In the genomic region with DNA sequence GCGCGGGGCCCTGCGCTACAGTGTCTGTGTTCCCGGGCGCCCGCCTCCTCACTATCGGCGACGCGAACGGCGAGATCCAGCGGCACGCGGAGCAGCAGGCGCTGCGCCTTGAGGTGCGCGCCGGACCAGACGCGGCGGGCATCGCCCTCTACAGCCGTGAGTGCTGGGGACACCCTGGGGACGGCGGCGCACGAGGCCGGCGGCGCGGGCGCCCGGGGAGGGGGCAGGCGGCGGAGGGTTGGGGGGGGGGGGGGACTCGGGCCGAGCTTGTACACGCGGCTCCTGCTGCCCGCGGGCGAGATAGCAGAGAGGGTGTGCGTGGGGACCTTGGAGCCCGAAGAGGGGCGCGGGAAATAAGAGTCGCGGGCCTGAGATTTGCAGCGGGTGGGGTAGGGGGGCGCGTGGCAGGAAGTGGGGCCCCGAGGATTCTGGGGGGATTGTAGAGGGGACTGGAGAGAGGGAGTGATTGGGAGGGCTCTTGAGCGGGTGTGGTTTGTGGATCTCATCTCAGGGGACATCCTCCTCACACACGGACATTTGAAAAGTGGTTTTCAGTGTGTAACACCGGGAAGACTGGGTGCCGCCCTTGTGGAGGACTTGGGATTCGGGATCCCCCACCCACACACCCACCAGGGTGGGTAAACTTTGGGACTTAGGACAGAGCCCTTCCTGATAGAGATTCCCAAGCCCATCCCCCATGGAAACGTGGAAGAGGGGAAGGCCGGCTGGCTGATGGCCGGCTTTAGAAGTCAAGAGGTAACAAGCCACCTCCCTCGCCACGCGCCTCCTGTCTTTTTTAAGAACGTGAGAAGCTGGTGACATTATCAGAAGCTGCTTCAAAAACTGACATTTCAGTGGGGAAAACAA, we compare ENCODE assay signal across 1 mouse cellular context.
TF ChIP-seq lines count a peak whose summit lies in the region.

No protein-coding gene starts in this region.

TF ChIP-seq in CH12.LX, 34 proteins besides CTCF, POLR2A, EP300 and RAD21:
- TF ChIP-seq ZC3H11A (IDR thresholded peaks at IDR 0.05; ENCODE audit: low read depth, low read length) (no peak), CHD2 (IDR thresholded peaks at IDR 0.05; ENCODE audit: low read length) (no peak), PAX5 (IDR thresholded peaks at IDR 0.05; ENCODE audit: low read length) (no peak), MXI1 (IDR thresholded peaks at IDR 0.05; ENCODE audit: low read depth, low read length) (peak; percentile 44; the same call in 1 of the 2 replicates), KAT2A (IDR thresholded peaks at IDR 0.05; ENCODE audit: insufficient replicate concordance, low read length) (no peak), MAFK (IDR thresholded peaks at IDR 0.05; ENCODE audit: insufficient replicate concordance, low read length) (no peak), IRF4 (IDR thresholded peaks at IDR 0.05; ENCODE audit: low read depth, low read length) (no peak), RCOR1 (conservative IDR thresholded peaks at IDR 0.05; ENCODE audit: low read depth, low read length) (no peak), CHD1 (IDR thresholded peaks at IDR 0.05; ENCODE audit: low read depth, low read length) (no peak), ZKSCAN1 (IDR thresholded peaks at IDR 0.05; ENCODE audit: borderline replicate concordance, low read depth, low read length) (no peak), MEF2A (IDR thresholded peaks at IDR 0.05; ENCODE audit: borderline replicate concordance, low read depth, low read length) (no peak), MAX (IDR thresholded peaks at IDR 0.05; ENCODE audit: low read length) (0 out of 2 replicates have a peak, but pooled peaks have one; percentile 12), USF1 (IDR thresholded peaks at IDR 0.05; ENCODE audit: low read depth, low read length) (no peak), MAZ (IDR thresholded peaks at IDR 0.05; ENCODE audit: low read depth, low read length) (no peak), HCFC1 (IDR thresholded peaks at IDR 0.05; ENCODE audit: low read depth, low read length) (no peak), TBP (conservative IDR thresholded peaks at IDR 0.05; ENCODE audit: low read depth, low read length) (no peak), ZMIZ1 (IDR thresholded peaks at IDR 0.05; ENCODE audit: low read depth, low read length) (no peak), JUND (conservative IDR thresholded peaks at IDR 0.05; ENCODE audit: low read depth, low read length) (no peak), UBTF (IDR thresholded peaks at IDR 0.05; ENCODE audit: low read depth, low read length) (0 out of 2 replicates have a peak, but pooled peaks have one; percentile 67), GABPA (IDR thresholded peaks at IDR 0.05; ENCODE audit: insufficient replicate concordance, low read depth, low read length) (no peak), NELFE (IDR thresholded peaks at IDR 0.05; ENCODE audit: low read depth, low read length) (0 out of 2 replicates have a peak, but pooled peaks have one; percentile 0)
